Mouse (Mus musculus) neural tube, embryonic 14.5 days (tissue): Measurements from ENCODE around the gene Gm49325. TPM values are rescaled to one million over a fixed set of nuclear protein-coding genes. Genes with fewer than 3 reads are reported as not detected.
A peak's percentile ranks its signal among the peaks of the same experiment; 100 is the strongest.
"Not testable (repeated sequence)": the region's sequence is repeated elsewhere in the genome, so short reads cannot be mapped to it uniquely, and the experiment has no call there.

Source experiments
- ATAC-seq: fragments of 200-750 bp; cut with Nextera tagmentation; 2 replicates; pipeline ENCODE4 v1.8.0; 2017; ENCODE audit warnings: low read depth, mild to moderate bottlenecking, moderate TSS enrichment, moderate library complexity
- H3K27ac ChIP-seq: fragments of 300-500 bp; sonication (generic); 2 replicates; pipeline ENCODE4 v1.5.1; 2014; ENCODE audit warnings: low read depth, mild to moderate bottlenecking, control low read depth, low read length, moderate library complexity, mixed read lengths
- H3K27me3 ChIP-seq: fragments of 300-500 bp; sonication (generic); 2 replicates; pipeline ENCODE4 v1.6.1; 2014; ENCODE audit warnings: low read length; ENCODE audit not compliant: control insufficient read depth, insufficient read depth
- H3K36me3 ChIP-seq: fragments of 300-500 bp; sonication (generic); 2 replicates; pipeline ENCODE4 v1.6.1; 2014; ENCODE audit warnings: low read length, mixed read lengths; ENCODE audit not compliant: control insufficient read depth, insufficient read depth
- H3K4me1 ChIP-seq: fragments of 300-500 bp; sonication (generic); 2 replicates; pipeline ENCODE4 v1.6.1; 2014; ENCODE audit warnings: low read length; ENCODE audit not compliant: control insufficient read depth, insufficient read depth
- H3K4me2 ChIP-seq: fragments of 300-500 bp; sonication (generic); 2 replicates; pipeline ENCODE4 v1.6.1; 2014; ENCODE audit warnings: mild to moderate bottlenecking, low read depth, low read length, control low read depth
- H3K4me3 ChIP-seq: fragments of 300-500 bp; sonication (generic); 2 replicates; pipeline ENCODE4 v1.5.1; 2014; ENCODE audit warnings: low read depth, low read length, control low read depth, mixed read lengths
- H3K9ac ChIP-seq: fragments of 300-500 bp; sonication (generic); replicated peaks from 2 replicates; pipeline ENCODE4 v1.6.1; 2014; ENCODE audit warnings: low read depth, mild to moderate bottlenecking, control low read depth, low read length, mixed read lengths
- H3K9me3 ChIP-seq: fragments of 300-500 bp; sonication (generic); 2 replicates; pipeline ENCODE4 v1.6.1; 2016; ENCODE audit warnings: low read length; ENCODE audit not compliant: control insufficient read depth
- WGBS: fragments of 180-500 bp; shearing (Covaris S2); extraction: QIAGEN DNeasy Blood & Tissue Kit; methylation state at CpG from one replicate; pipeline ENCODE4 v1.1.7; 2014; 5-methylcytosine and 5-hydroxymethylcytosine counted together
- polyA plus RNA-seq: library from polyadenylated mRNA; unstranded; fragments of >200 nt; fragmentation: Nextera tagmentation; extraction: Ambion mirVana; gene quantifications from 2 replicates; pipeline ENCODE4 v1.2.1, GENCODE M21; 2014

Gene Gm49325
- polyA plus RNA-seq, 1 experiment from 2014 or later = 2.7 TPM

GRCm38 (mm10) chr10:77671519-77671918, 65.5 kb downstream of the Gm49325 start:
- WGBS = 83% methylated on average over 4 of the region's 4 CpGs

GRCm38 (mm10) chr10:77673765-77674164, 67.8 kb downstream of the Gm49325 start:
- no peaks in the 10 kb centered on the region for H3K36me3 ChIP-seq
- no peak for ATAC-seq
- H3K4me1 ChIP-seq = no peaks in the 10 kb centered on the region
- H3K27me3 ChIP-seq = peaks cover 11% of the 10 kb centered on the region
- no peaks in the 10 kb centered on the region for H3K9me3 ChIP-seq
- no peak overlapping the region for H3K4me3 ChIP-seq
- WGBS = 65% methylated on average over 13 of the region's 13 CpGs
- H3K4me2 ChIP-seq = no peak overlapping the region
- no peak overlapping the region for H3K9ac ChIP-seq
- no peak overlapping the region for H3K27ac ChIP-seq

More at GRCm38 (mm10) chr10:77671519-77671918, 65.5 kb downstream of the Gm49325 start:
- Histone ChIP-seq H3K4me1 (no peaks in the 10 kb centered on the region), H3K9ac (no peak overlapping the region), H3K4me3 (no peak overlapping the region), H3K9me3 (no peaks in the 10 kb centered on the region), H3K4me2 (no peak overlapping the region), H3K27me3 (no peaks in the 10 kb centered on the region), H3K27ac (no peak overlapping the region), H3K36me3 (no peaks in the 10 kb centered on the region)
- ATAC-seq = no peak

- Histone ChIP-seq H3K9ac (peak overlapping the region; percentile 21; the same call in 1 of the 2 replicates), H3K4me2 (peak overlapping the region; percentile 50), H3K4me1 (no peaks in the 10 kb centered on the region), H3K9me3 (no peaks in the 10 kb centered on the region), H3K27me3 (peaks cover 11% of the 10 kb centered on the region), H3K36me3 (no peaks in the 10 kb centered on the region), H3K27ac (no peak overlapping the region), H3K4me3 (peak overlapping the region; percentile 24)
- ATAC-seq = peak; percentile 41; the same call in 1 of the 2 replicates
- under 1% methylated on average over 35 of the region's 35 CpGs for WGBS
These were observed 71.6 kb downstream of the Gm49325 start for GRCm38 (mm10) chr10:77677562-77677961.

- H3K9me3 ChIP-seq = no peaks in the 10 kb centered on the region
- ATAC-seq = no peak
- WGBS = 72% methylated on average over 7 of the region's 7 CpGs
These were observed 77.0 kb downstream of the Gm49325 start for GRCm38 (mm10) chr10:77682994-77683393.

GRCm38 (mm10) chr10:77684181-77684580, 78.2 kb downstream of the Gm49325 start:
- Histone ChIP-seq H3K27me3 (peaks cover 10% of the 10 kb centered on the region; the same call in 1 of the 2 replicates), H3K4me2 (no peak overlapping the region), H3K4me3 (no peak overlapping the region), H3K36me3 (no peaks in the 10 kb centered on the region), H3K9me3 (no peaks in the 10 kb centered on the region), H3K9ac (no peak overlapping the region), H3K27ac (no peak overlapping the region), H3K4me1 (no peaks in the 10 kb centered on the region)
- no peak for ATAC-seq
- 43% methylated on average over 8 of the region's 8 CpGs for WGBS

More at GRCm38 (mm10) chr10:77682994-77683393, 77.0 kb downstream of the Gm49325 start:
- H3K4me1 ChIP-seq = no peaks in the 10 kb centered on the region
- H3K36me3 ChIP-seq = no peaks in the 10 kb centered on the region
- no peak overlapping the region for H3K27ac ChIP-seq
- no peak overlapping the region for H3K9ac ChIP-seq
- no peak overlapping the region for H3K4me3 ChIP-seq
- peaks cover 11% of the 10 kb centered on the region; the same call in 1 of the 2 replicates for H3K27me3 ChIP-seq
- H3K4me2 ChIP-seq = no peak overlapping the region

GRCm38 (mm10) chr10:77685895-77686664, 80.1 kb downstream of the Gm49325 start, which contains the start of gene Tspear:
Gene Tspear, plus strand, starts transcription at chr10:77686569.
- H3K4me1 ChIP-seq = peaks cover 2% of the 10 kb centered on the region; the same call in 1 of the 2 replicates
- H3K27ac ChIP-seq = no peak within 1 kb of the TSS
- H3K9ac ChIP-seq = no peak within 1 kb of the TSS
- 9% methylated on average over 22 of the region's 22 CpGs for WGBS
- no peak within 1 kb of the TSS for H3K4me2 ChIP-seq
- no peak for ATAC-seq
- H3K36me3 ChIP-seq = no peaks in the 10 kb centered on the region
- H3K9me3 ChIP-seq = no peaks in the 10 kb centered on the region
- H3K27me3 ChIP-seq = peaks cover 10% of the 10 kb centered on the region; the same call in 1 of the 2 replicates
- H3K4me3 ChIP-seq = no peak within 1 kb of the TSS

- 27% methylated on average over 10 of the region's 10 CpGs for WGBS
- ATAC-seq = no peak
- H3K9ac ChIP-seq = no peak overlapping the region
These were observed 81.0 kb downstream of the Gm49325 start for GRCm38 (mm10) chr10:77687021-77687420.

GRCm38 (mm10) chr10:77690356-77690807, 84.4 kb downstream of the Gm49325 start, which contains the start of gene Gm19402:
Gene Gm19402, minus strand, starts transcription at chr10:77690757.
- H3K4me3 ChIP-seq, H3K27ac ChIP-seq, H3K4me2 ChIP-seq, H3K36me3 ChIP-seq, H3K9me3 ChIP-seq, H3K4me1 ChIP-seq, H3K9ac ChIP-seq, ATAC-seq: not testable (repeated sequence)
- 91% methylated on average over 3 of the region's 3 CpGs for WGBS
- peaks cover 10% of the 10 kb centered on the region; the same call in 1 of the 2 replicates for H3K27me3 ChIP-seq

More at GRCm38 (mm10) chr10:77687021-77687420, 81.0 kb downstream of the Gm49325 start:
- no peak overlapping the region for H3K4me2 ChIP-seq
- H3K36me3 ChIP-seq = no peaks in the 10 kb centered on the region
- peaks cover 2% of the 10 kb centered on the region; the same call in 1 of the 2 replicates for H3K4me1 ChIP-seq
- no peak overlapping the region for H3K27ac ChIP-seq
- no peak overlapping the region for H3K4me3 ChIP-seq
- H3K9me3 ChIP-seq = no peaks in the 10 kb centered on the region
- H3K27me3 ChIP-seq = peaks cover 10% of the 10 kb centered on the region; the same call in 1 of the 2 replicates
